Mouse (Mus musculus) right cerebral cortex, adult 2 months (tissue): Measurements from ENCODE around the gene Gm8356.
"Not testable (repeated sequence)": the region's sequence is repeated elsewhere in the genome, so short reads cannot be mapped to it uniquely, and the experiment has no call there.

Experiments
- DNase-seq, 2 experiments: peaks; one replicate each; pipeline ENCODE4 v3.0.0; 2021 to 2022; ENCODE audit warnings: low spot score in 2 of 2

The Gm8356 gene

DNA sequence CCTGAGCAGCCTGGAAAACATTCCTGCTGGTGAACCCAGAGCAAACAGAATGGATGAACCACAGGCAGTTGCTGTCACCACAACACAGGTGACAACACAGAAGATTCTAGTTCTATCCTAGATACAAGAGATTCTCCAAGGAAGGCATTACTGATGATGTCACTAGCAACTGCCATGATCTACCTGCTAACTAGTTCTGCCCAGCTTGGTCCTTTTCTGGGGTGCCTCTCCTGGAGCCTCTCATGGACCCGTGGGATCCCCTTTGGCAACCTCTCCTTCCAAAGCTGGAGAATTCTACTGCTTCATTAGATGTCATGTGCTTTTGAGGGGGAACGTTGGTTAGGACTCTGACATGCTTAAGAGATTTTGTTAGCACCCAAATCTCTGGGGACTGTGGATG is at the start of gene Gm8356:
Gm8356 (minus strand) TSS at position 101 of the 400 bp plus-strand sequence.
- not testable (repeated sequence) for DNase-seq

DNA sequence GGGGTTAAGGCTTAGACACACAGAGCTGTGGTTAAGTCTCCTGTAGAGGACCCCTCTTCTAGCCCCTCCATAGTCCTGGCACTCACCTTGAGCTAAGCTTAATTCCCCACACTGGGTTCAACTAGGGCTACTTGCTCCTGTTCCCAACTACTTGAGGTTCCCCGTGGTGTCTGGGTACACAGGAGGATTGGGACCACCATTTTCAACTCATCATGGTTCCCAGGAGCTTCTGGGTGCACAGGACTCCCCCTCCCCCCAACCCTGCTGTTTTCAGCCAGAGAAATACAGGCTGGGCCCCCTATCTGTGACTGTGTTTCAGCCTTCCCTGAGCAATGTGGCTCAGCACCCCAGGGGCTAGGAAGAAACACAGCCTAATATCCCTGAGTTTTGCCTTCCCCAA is 50.8 kb downstream of the Gm8356 start:
- DNase-seq = not testable (repeated sequence)

DNA sequence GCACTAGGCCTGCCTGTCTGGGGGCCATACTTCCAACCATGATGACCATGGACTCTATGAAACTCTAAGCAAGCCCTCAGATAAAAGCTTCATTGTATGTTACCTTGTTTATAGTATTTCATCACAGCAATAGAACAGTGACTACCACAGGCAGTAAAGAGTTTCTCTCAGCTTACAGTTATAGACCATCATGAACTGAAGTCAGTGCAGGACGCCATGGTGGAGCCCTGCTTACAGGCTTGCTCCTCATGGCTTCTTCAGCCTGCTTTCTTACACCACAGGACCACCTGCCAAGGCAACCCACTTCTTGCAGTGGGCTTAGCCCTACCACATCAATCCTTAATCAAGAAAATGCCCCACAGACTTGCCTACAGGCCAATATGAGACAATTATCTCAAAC is 51.5 kb downstream of the Gm8356 start:
- DNase-seq = not testable (repeated sequence)

DNA sequence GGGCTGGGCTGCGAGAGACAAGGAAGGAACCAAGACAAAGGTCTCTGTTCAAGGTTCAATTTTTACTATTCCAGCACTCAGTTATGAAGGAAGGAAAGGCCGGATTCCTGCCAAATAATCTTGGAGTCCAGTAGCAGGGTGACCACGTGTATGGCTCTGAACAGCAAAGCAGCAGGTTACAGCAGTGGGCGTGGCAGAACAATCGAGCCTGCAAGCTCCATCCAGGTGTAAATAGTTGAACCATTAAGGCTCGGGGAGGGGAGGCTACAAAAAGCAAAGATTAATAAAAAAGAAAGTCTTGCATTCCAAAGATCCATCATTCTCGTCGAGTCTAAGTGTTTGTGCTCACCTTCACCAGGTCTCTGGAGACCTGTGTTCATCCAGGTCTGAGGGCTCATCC is 55.0 kb downstream of the Gm8356 start:
- DNase-seq = not testable (repeated sequence)
